Mouse (Mus musculus) hindbrain, embryonic 13.5 days (tissue): ENCODE results near the gene Zfhx3. TPM values are rescaled to one million over a fixed set of nuclear protein-coding genes. Genes with fewer than 3 reads are reported as not detected.

Experiments
- ATAC-seq: fragments of 200-750 bp; cut with Nextera tagmentation; 2 replicates; pipeline ENCODE4 v1.8.0; 2017; ENCODE audit warnings: moderate TSS enrichment; ENCODE audit not compliant: low FRiP score
- H3K27ac ChIP-seq: fragments of 300-500 bp; sonication (generic); 2 replicates; pipeline ENCODE4 v1.5.1; 2015; ENCODE audit warnings: inconsistent platforms, mild to moderate bottlenecking, moderate library complexity
- H3K27me3 ChIP-seq: fragments of 300-500 bp; sonication (generic); 2 replicates; pipeline ENCODE4 v1.6.1; 2015; ENCODE audit warnings: mild to moderate bottlenecking, inconsistent platforms
- H3K36me3 ChIP-seq: fragments of 300-500 bp; sonication (generic); 2 replicates; pipeline ENCODE4 v1.6.1; 2015; ENCODE audit warnings: mild to moderate bottlenecking, inconsistent platforms
- H3K4me1 ChIP-seq: fragments of 300-500 bp; sonication (generic); replicated peaks from 2 replicates; pipeline ENCODE4 v1.6.1; 2015; ENCODE audit warnings: inconsistent platforms
- H3K4me2 ChIP-seq: fragments of 300-500 bp; sonication (generic); 2 replicates; pipeline ENCODE4 v1.6.1; 2015; ENCODE audit warnings: inconsistent platforms, mild to moderate bottlenecking, moderate library complexity
- H3K4me3 ChIP-seq: fragments of 300-500 bp; sonication (generic); 2 replicates; pipeline ENCODE4 v1.5.1; 2015; ENCODE audit warnings: mild to moderate bottlenecking, inconsistent platforms
- H3K9ac ChIP-seq: fragments of 300-500 bp; sonication (generic); 2 replicates; pipeline ENCODE4 v1.6.1; 2015; ENCODE audit warnings: mild to moderate bottlenecking, inconsistent platforms
- H3K9me3 ChIP-seq: fragments of 300-500 bp; sonication (generic); 2 replicates; pipeline ENCODE4 v1.6.1; 2016; ENCODE audit warnings: inconsistent platforms
- WGBS: fragments of 180-500 bp; shearing (Covaris S2); methylation state at CpG from one replicate; pipeline ENCODE4 v1.1.7; 2015; 5-methylcytosine and 5-hydroxymethylcytosine counted together
- polyA plus RNA-seq: library from polyadenylated mRNA; unstranded; fragments of >200 nt; fragmentation: Nextera tagmentation; extraction: Ambion mirVana; gene quantifications from 2 replicates; pipeline ENCODE4 v1.2.1, GENCODE M21; 2015

Zfhx3 gene
- polyA plus RNA-seq, 1 experiment from 2014 or later = 36.9 TPM

DNA sequence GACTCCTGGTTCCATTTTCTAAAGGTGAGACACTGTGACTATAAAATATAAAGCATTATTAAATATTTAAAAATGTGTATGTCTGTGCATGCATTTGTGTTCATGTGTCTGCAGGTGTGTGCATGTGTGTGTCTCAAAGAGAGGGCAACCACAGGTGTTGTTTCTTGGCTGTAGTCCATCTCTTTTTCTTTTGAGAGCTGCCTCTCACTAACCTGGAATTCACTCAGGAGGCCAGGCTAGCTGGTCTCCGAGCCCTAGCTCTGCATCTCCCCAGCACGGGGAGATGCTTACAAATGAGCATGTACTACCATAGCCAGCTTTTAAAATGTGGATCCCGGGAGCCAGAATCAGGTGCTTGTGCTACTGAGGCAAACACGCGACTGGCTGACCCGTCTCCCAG is 124.7 kb downstream of the Zfhx3 start:
- no peak for ATAC-seq
- peaks cover 5% of the 10 kb centered on the region; the same call in 1 of the 2 replicates for H3K4me1 ChIP-seq
- H3K9ac ChIP-seq = no peak overlapping the region
- H3K27me3 ChIP-seq = no peaks in the 10 kb centered on the region
- H3K4me2 ChIP-seq = no peak overlapping the region
- no peaks in the 10 kb centered on the region for H3K9me3 ChIP-seq
- no peaks in the 10 kb centered on the region for H3K36me3 ChIP-seq
- WGBS = 92% methylated on average over 6 of the region's 6 CpGs
- no peak overlapping the region for H3K27ac ChIP-seq
- no peak overlapping the region for H3K4me3 ChIP-seq

DNA sequence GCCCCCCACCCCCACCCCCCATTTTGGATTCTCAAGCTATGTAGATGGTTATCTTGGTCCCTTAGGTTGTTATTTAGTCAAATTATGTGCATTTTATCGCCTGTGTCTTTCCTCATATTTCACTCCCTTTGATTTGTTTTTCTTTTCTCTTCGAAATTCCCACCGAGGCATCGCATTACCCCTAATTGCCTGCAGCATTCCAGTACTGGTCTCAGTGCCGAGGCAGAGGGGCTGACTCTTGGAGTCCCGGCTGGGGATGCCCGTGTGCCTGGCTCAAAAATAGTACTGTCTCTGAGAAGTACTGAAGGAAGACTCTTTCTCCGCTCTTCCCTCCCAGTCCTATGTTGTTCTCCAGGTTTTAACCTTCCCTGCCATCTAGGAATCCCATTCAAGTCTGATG is 125.8 kb downstream of the Zfhx3 start:
- H3K36me3 ChIP-seq = no peaks in the 10 kb centered on the region
- 49% methylated on average over 8 of the region's 8 CpGs for WGBS
- H3K9me3 ChIP-seq = no peaks in the 10 kb centered on the region
- H3K9ac ChIP-seq = no peak overlapping the region
- H3K4me3 ChIP-seq = no peak overlapping the region
- no peak overlapping the region for H3K27ac ChIP-seq
- H3K4me1 ChIP-seq = peaks cover 5% of the 10 kb centered on the region; the same call in 1 of the 2 replicates
- no peak for ATAC-seq
- no peak overlapping the region for H3K4me2 ChIP-seq
- H3K27me3 ChIP-seq = no peaks in the 10 kb centered on the region

DNA sequence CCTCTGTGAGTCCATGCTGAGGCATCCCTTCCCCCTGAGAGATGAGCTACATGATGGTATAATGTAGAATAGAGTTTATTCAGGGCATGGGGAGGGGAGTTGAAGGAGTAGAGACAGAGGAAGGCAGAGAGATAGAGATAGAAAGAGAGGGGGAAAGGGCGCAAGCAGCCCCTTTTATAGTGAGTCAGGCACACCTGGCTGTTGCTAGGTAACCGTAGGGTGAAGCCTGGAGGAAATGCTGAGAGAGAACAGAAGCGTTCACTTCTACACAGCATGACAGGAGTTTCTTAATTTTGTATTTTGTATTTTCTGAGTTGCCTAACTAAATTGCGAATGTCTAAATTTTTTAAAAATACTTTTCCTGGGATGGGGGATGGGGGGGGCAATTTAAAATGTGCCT is 128.0 kb downstream of the Zfhx3 start:
- no peaks in the 10 kb centered on the region for H3K9me3 ChIP-seq
- no peak for ATAC-seq

DNA sequence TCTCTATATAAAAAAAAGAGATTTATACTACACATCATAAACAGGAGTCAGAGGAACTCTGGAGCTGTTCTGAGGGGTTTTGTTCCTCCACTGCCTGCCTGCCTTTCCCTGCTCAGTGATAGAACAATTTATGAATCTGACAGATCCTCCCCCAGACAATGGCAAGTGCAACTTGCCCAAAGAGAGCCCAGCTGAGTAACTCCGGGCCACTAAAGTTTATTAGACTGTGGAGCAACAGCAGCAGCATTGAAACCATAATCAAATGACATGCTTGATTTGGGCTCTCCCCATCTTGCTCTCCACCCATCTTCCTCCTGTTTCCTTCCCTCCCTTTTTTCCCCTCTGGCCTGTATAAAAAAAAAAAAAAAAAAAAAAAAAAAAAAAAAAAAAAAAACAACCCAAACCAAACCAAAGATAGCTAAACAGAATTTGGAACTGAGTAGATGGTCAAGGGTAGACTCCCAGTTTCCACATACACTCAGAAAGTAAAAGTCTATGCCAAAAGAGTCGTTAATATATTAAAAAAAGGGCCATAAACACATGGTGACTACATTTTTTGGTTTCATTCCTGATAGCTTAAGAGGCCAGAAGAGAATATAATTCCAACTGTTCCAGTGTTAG is 129.8 kb downstream of the Zfhx3 start:
- no peaks in the 10 kb centered on the region for H3K36me3 ChIP-seq
- no peak overlapping the region for H3K4me2 ChIP-seq
- H3K9ac ChIP-seq = no peak overlapping the region
- ATAC-seq = no peak
- H3K4me3 ChIP-seq = no peak overlapping the region
- peaks cover 5% of the 10 kb centered on the region; the same call in 1 of the 2 replicates for H3K4me1 ChIP-seq
- no peaks in the 10 kb centered on the region for H3K9me3 ChIP-seq
- 73% methylated on average over 2 of the region's 2 CpGs for WGBS
- H3K27me3 ChIP-seq = no peaks in the 10 kb centered on the region
- no peak overlapping the region for H3K27ac ChIP-seq

More for the DNA sequence above, 128.0 kb downstream of the Zfhx3 start:
- H3K27me3 ChIP-seq = no peaks in the 10 kb centered on the region
- H3K4me3 ChIP-seq = no peak overlapping the region
- H3K9ac ChIP-seq = no peak overlapping the region
- no peak overlapping the region for H3K27ac ChIP-seq
- H3K4me1 ChIP-seq = peaks cover 5% of the 10 kb centered on the region; the same call in 1 of the 2 replicates
- no peak overlapping the region for H3K4me2 ChIP-seq
- 74% methylated on average over 4 of the region's 4 CpGs for WGBS
- no peaks in the 10 kb centered on the region for H3K36me3 ChIP-seq

DNA sequence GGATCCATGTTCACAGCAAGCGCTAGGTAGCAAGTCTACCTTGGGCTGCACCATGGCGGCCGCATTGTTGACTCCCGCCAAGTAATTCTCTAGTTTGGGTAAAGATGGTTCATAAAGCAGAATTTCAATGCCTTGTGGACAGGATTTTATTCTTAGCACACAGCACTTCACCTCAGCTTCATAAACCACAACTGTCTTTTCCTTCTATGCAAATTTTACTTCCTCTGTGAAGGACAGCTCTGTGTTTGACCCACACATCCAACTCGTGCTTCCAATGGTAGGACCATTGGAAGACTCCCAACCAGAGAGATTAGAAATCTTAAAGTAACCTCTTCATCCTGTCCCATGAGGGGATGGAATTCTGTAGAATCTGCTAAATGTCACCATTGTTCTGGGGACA is 130.4 kb downstream of the Zfhx3 start:
- Histone ChIP-seq H3K36me3 (no peaks in the 10 kb centered on the region), H3K27ac (no peak overlapping the region), H3K9me3 (no peaks in the 10 kb centered on the region), H3K4me2 (no peak overlapping the region), H3K9ac (no peak overlapping the region), H3K4me3 (no peak overlapping the region), H3K4me1 (peaks cover 5% of the 10 kb centered on the region; the same call in 1 of the 2 replicates), H3K27me3 (no peaks in the 10 kb centered on the region)
- 94% methylated on average over 5 of the region's 5 CpGs for WGBS
- no peak for ATAC-seq

DNA sequence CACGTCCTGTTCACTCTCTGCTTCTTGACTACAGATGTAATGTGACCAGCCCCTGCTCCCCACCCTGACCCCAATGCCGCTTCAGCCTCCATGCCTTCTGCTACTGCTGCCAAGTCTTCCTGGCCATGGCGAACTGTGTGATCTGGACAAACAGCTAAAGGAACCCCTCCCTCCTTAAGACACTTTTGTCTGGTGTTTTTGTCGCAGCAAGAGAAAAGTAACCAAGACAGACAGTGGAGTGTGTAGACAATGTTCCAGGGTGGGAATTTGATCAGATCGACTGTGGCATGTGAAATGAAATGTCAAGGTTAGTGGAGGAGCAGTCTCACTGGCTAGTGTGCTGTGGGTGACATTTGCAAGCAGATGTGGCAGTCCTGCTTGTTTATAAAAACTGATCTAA is 132.7 kb downstream of the Zfhx3 start:
- Histone ChIP-seq H3K4me2 (no peak overlapping the region), H3K27ac (no peak overlapping the region), H3K27me3 (no peaks in the 10 kb centered on the region), H3K9ac (no peak overlapping the region), H3K4me1 (no peaks in the 10 kb centered on the region), H3K9me3 (no peaks in the 10 kb centered on the region), H3K4me3 (no peak overlapping the region), H3K36me3 (no peaks in the 10 kb centered on the region)
- no peak for ATAC-seq
- 73% methylated on average over 5 of the region's 5 CpGs for WGBS

DNA sequence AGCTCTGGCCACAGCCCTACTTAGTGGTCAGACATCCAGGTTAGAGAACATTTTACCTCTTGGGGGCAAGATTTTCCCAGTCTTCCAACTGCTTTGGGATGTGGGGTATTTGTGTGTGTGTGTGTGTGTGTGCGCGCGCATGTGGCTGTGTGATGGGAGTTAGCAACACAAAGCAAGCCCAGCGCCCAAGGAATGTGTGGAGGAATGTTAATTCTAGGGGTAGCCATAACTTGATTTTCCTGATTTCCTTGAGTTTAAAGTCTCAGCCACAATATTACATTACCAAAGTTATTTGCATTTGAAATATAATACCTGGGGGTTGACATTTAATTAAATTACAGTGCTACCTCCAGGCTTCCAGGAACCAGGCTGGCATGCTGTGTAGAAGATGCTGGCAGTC is 136.3 kb downstream of the Zfhx3 start:
- H3K4me2 ChIP-seq = no peak overlapping the region
- 94% methylated on average over 4 of the region's 4 CpGs for WGBS

DNA sequence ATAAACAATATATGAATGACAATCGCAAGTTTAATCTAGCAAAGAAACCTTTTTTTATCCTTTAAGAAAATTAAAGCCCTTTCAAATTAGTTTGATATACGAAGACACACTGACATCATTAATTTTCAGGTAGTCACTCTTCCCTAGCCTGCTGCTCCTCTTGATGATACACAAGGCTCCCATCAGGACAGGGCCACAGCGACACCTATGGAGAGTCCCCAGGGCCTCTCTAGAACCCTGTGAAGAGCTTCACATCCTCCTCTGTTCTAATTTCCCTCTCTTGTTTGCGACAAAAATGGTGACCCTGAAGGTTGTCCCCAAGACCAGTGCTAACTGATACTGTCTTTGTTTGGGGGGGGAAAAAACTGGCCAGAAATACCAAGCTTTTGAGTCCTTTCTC is 144.5 kb downstream of the Zfhx3 start:
- Histone ChIP-seq H3K4me3 (no peak overlapping the region), H3K4me1 (no peaks in the 10 kb centered on the region), H3K9ac (no peak overlapping the region), H3K9me3 (no peaks in the 10 kb centered on the region), H3K27ac (no peak overlapping the region), H3K36me3 (no peaks in the 10 kb centered on the region), H3K27me3 (0 out of 2 replicates have a peak, but pooled peaks cover under 1% of the 10 kb centered on the region), H3K4me2 (no peak overlapping the region)
- 62% methylated on average over 4 of the region's 4 CpGs for WGBS
- ATAC-seq = no peak

More for the DNA sequence above, 136.3 kb downstream of the Zfhx3 start:
- Histone ChIP-seq H3K9me3 (no peaks in the 10 kb centered on the region), H3K9ac (no peak overlapping the region), H3K36me3 (no peaks in the 10 kb centered on the region), H3K4me1 (no peaks in the 10 kb centered on the region), H3K27ac (no peak overlapping the region), H3K4me3 (no peak overlapping the region), H3K27me3 (0 out of 2 replicates have a peak, but pooled peaks cover 2% of the 10 kb centered on the region)
- ATAC-seq = no peak

DNA sequence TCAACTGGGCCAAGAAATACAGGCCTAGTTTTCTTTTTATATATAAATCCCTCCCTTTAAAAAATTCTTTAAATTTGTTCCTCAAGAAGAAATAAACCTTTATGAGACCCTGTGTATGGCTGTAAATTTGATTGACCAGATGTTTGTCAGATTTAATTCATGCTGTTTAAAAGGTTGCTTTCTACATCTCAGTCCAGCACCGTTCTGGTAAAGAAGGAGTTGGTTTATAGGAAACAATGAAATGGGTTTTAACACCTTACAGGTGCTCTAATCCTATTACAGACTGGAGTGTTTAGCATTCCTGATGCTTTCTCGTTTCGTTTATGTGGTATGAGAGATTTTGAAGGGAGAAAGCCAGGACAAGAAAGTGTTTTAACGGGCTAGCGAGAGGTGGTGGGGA is 147.2 kb downstream of the Zfhx3 start:
- ATAC-seq = no peak
- Histone ChIP-seq H3K9ac (no peak overlapping the region), H3K4me3 (no peak overlapping the region), H3K9me3 (no peaks in the 10 kb centered on the region), H3K27me3 (no peaks in the 10 kb centered on the region), H3K4me1 (no peaks in the 10 kb centered on the region), H3K27ac (no peak overlapping the region), H3K36me3 (no peaks in the 10 kb centered on the region), H3K4me2 (no peak overlapping the region)
- WGBS = 81% methylated on average over 5 of the region's 5 CpGs

DNA sequence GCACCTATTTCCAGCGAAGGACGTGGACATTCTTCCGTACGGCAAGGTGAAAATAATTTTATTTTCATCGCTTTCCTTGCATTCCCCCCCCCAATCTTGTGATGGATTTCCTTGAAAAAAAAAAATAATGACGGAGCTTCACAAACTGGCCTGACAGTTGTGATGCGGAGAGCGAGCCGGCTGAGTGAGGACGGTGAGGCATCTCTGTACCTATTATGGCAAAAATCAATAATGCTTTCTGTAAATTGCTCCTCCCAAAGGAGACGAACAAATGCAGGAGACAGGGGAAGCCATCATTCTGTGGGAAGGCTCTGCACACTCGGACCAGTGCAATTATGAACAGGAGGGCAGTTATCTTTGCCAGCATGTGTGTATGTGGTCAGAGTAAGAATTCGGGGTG is 156.2 kb downstream of the Zfhx3 start:
- WGBS = 60% methylated on average over 13 of the region's 13 CpGs
- peak overlapping the region; percentile 84 for H3K27ac ChIP-seq
- no peak overlapping the region for H3K9ac ChIP-seq

DNA sequence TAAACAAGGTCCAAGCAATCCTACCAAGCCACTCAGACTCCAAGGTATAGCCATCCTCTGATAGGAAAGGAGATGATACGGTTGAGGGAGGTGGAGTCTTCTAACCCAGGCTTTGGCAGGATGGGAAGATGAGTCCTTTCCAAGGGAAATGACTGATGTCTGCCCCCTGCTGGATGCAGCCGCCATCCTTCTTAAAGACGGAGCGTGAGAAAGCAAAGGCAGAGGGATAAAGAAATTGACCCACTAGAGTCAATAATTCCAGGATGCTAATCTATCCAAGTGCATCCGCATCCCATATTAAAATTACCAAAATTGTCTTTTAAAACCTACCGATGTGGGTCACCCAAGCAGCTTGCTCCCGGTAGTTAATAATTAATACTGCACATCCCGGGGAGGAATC is 158.7 kb downstream of the Zfhx3 start:
- Histone ChIP-seq H3K4me2 (peak overlapping the region; percentile 31), H3K9ac (0 out of 2 replicates have a peak overlapping the region, but pooled peaks have one; percentile 2), H3K36me3 (no peaks in the 10 kb centered on the region), H3K27me3 (peaks cover 25% of the 10 kb centered on the region), H3K4me3 (no peak overlapping the region), H3K4me1 (peaks cover 66% of the 10 kb centered on the region), H3K9me3 (no peaks in the 10 kb centered on the region), H3K27ac (peak overlapping the region; percentile 46)
- 55% methylated on average over 8 of the region's 8 CpGs for whole genome bisulfite sequencing
- ATAC-seq = no peak

More for the DNA sequence above, 156.2 kb downstream of the Zfhx3 start:
- Histone ChIP-seq H3K9me3 (no peaks in the 10 kb centered on the region), H3K4me2 (no peak overlapping the region), H3K36me3 (no peaks in the 10 kb centered on the region), H3K4me3 (no peak overlapping the region), H3K27me3 (peaks cover 10% of the 10 kb centered on the region), H3K4me1 (peaks cover 49% of the 10 kb centered on the region)
- ATAC-seq = no peak

DNA sequence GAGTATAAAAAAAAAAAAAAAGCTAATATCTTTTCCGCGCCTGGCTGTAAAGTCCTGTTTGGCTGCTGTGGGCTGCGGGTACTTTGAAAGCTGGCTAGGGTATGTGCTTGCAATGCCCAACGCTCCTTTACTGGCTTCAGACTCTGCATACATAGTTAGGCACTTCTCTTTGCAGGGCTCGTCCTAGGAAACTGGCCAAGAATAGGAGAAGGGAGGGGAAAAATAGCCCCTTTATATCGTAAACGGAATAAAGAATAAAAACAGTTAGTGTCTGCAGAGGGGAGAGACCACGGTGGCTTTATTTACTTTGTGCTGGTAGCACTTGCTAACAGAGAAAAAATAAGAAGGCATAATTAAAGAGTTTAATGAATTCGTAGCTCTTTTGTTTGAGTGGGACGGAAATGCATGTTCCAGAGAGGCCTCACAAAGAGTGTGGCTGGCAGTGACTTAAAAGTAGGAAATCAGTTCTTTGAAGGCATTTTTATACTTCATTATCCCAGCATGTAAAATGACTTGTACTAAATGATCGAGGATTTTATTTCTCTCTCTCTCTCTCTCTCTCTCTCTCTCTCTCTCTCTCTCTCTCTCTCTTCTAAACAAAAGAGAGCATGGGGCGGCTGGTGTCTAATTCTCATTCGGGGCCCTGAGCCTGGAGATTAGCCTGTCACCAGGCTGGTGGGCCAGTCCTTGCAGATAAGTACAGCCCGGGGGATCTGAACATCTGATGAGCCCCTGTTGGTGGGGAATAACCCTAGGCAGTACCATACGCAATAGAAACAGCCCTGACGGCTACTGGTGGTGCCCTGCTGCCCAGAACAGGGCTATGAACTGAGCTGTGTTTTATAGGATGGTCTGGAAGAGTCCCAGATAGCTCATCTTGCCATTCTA is 159.8 kb downstream of the Zfhx3 start:
- Histone ChIP-seq H3K4me2 (peak overlapping the region; percentile 31), H3K36me3 (no peaks in the 10 kb centered on the region), H3K27ac (peak overlapping the region; percentile 63), H3K9me3 (no peaks in the 10 kb centered on the region), H3K4me3 (no peak overlapping the region), H3K4me1 (peaks cover 63% of the 10 kb centered on the region), H3K9ac (peak overlapping the region; percentile 2; the same call in 1 of the 2 replicates), H3K27me3 (peaks cover 25% of the 10 kb centered on the region)
- 21% methylated on average over 16 of the region's 16 CpGs for WGBS
- no peak for ATAC-seq
